Mouse (Mus musculus): Measurements from ENCODE around the gene 1700020D05Rik. TPM values are rescaled to one million over a fixed set of nuclear protein-coding genes. Genes with fewer than 3 reads are reported as not detected.

Gene 1700020D05Rik
- polyA plus RNA-seq, 1 experiment: 1.5 TPM

GRCm38 (mm10) chr19:5459896-5460295, 43.7 kb downstream of the 1700020D05Rik start:
- H3K27ac ChIP-seq (ENCODE audit: insufficient read depth, low read length): no peak overlapping the region

GRCm38 (mm10) chr19:5459019-5459418, 44.6 kb downstream of the 1700020D05Rik start:
- no peak for DNase-seq (ENCODE audit: low read depth in 1 of 2, low spot score in 2 of 2)
- WGBS: 77% methylated on average over 7 of the region's 7 CpGs
- Histone ChIP-seq H3K27ac (ENCODE audit: insufficient read depth, low read length) (no peak overlapping the region), H3K27me3 (ENCODE audit: control insufficient read depth, insufficient read depth, low read length) (no peaks in the 10 kb centered on the region), H3K36me3 (ENCODE audit: control insufficient read depth, insufficient read depth, low read length) (peaks cover 5% of the 10 kb centered on the region), H3K4me3 (ENCODE audit: extremely low read depth, insufficient read depth, insufficient read length) (no peak overlapping the region), H3K4me1 (ENCODE audit: control insufficient read depth, insufficient read depth, insufficient read length) (peaks cover 14% of the 10 kb centered on the region)
- TF ChIP-seq POLR2A (IDR thresholded peaks at IDR 0.05; ENCODE audit: low read depth, low read length) (no peak), CTCF (IDR thresholded peaks at IDR 0.05; ENCODE audit: extremely low read depth, insufficient read depth, insufficient read length, insufficient replicate concordance) (no peak)

More at GRCm38 (mm10) chr19:5459896-5460295, 43.7 kb downstream of the 1700020D05Rik start:
- Histone ChIP-seq H3K27me3 (ENCODE audit: control insufficient read depth, insufficient read depth, low read length) (no peaks in the 10 kb centered on the region), H3K4me3 (ENCODE audit: extremely low read depth, insufficient read depth, insufficient read length) (no peak overlapping the region), H3K4me1 (ENCODE audit: control insufficient read depth, insufficient read depth, insufficient read length) (peaks cover 14% of the 10 kb centered on the region), H3K36me3 (ENCODE audit: control insufficient read depth, insufficient read depth, low read length) (peaks cover 10% of the 10 kb centered on the region)
- no peak for TF ChIP-seq CTCF (IDR thresholded peaks at IDR 0.05; ENCODE audit: extremely low read depth, insufficient read depth, insufficient read length, insufficient replicate concordance)
- TF ChIP-seq POLR2A (IDR thresholded peaks at IDR 0.05; ENCODE audit: low read depth, low read length): no peak
- WGBS: 29% methylated on average over 3 of the region's 3 CpGs
- no peak for DNase-seq (ENCODE audit: low read depth in 1 of 2, low spot score in 2 of 2)

GRCm38 (mm10) chr19:5457746-5458442, 45.7 kb downstream of the 1700020D05Rik start, which contains the start of gene Ccdc85b:
TSS of gene Ccdc85b (minus strand) at chr19:5457894.
- H3K4me1 ChIP-seq (ENCODE audit: control insufficient read depth, insufficient read depth, insufficient read length): peaks cover 14% of the 10 kb centered on the region
- no peaks in the 10 kb centered on the region for H3K27me3 ChIP-seq (ENCODE audit: control insufficient read depth, insufficient read depth, low read length)
- WGBS: 7% methylated on average over 14 of the region's 14 CpGs
- TF ChIP-seq POLR2A (IDR thresholded peaks at IDR 0.05; ENCODE audit: low read depth, low read length): no peak
- TF ChIP-seq CTCF (IDR thresholded peaks at IDR 0.05; ENCODE audit: extremely low read depth, insufficient read depth, insufficient read length, insufficient replicate concordance): no peak
- H3K27ac ChIP-seq (ENCODE audit: insufficient read depth, low read length): peak within 1 kb of the TSS; percentile 95
- peak within 1 kb of the TSS; percentile 98 for H3K4me3 ChIP-seq (ENCODE audit: extremely low read depth, insufficient read depth, insufficient read length)
- H3K36me3 ChIP-seq (ENCODE audit: control insufficient read depth, insufficient read depth, low read length): peaks cover 2% of the 10 kb centered on the region
- DNase-seq (ENCODE audit: low read depth in 1 of 2, low spot score in 2 of 2): no peak

- Histone ChIP-seq H3K36me3 (ENCODE audit: control insufficient read depth, insufficient read depth, low read length) (no peaks in the 10 kb centered on the region; the same call in 1 of the 2 replicates), H3K4me1 (ENCODE audit: control insufficient read depth, insufficient read depth, insufficient read length) (peaks cover 14% of the 10 kb centered on the region), H3K4me3 (ENCODE audit: extremely low read depth, insufficient read depth, insufficient read length) (peak overlapping the region; percentile 98), H3K27ac (ENCODE audit: insufficient read depth, low read length) (peak overlapping the region; percentile 95), H3K27me3 (ENCODE audit: control insufficient read depth, insufficient read depth, low read length) (no peaks in the 10 kb centered on the region)
- DNase-seq (ENCODE audit: low read depth in 1 of 2, low spot score in 2 of 2): peak; percentile 78 to 92
- under 1% methylated on average over 68 of the region's 70 CpGs for WGBS
- peak; percentile 75 for TF ChIP-seq POLR2A (IDR thresholded peaks at IDR 0.05; ENCODE audit: low read depth, low read length)
- no peak for TF ChIP-seq CTCF (IDR thresholded peaks at IDR 0.05; ENCODE audit: extremely low read depth, insufficient read depth, insufficient read length, insufficient replicate concordance)
These were observed 46.5 kb downstream of the 1700020D05Rik start for GRCm38 (mm10) chr19:5456922-5457745.

- TF ChIP-seq CTCF (IDR thresholded peaks at IDR 0.05; ENCODE audit: extremely low read depth, insufficient read depth, insufficient read length, insufficient replicate concordance) (no peak), POLR2A (IDR thresholded peaks at IDR 0.05; ENCODE audit: low read depth, low read length) (no peak)
- no peaks in the 10 kb centered on the region for H3K27me3 ChIP-seq (ENCODE audit: control insufficient read depth, insufficient read depth, low read length)
- H3K36me3 ChIP-seq (ENCODE audit: control insufficient read depth, insufficient read depth, low read length): no peaks in the 10 kb centered on the region; the same call in 1 of the 2 replicates
- 4% methylated on average over 26 of the region's 26 CpGs for WGBS
- no peak for DNase-seq (ENCODE audit: low read depth in 1 of 2, low spot score in 2 of 2)
- H3K4me1 ChIP-seq (ENCODE audit: control insufficient read depth, insufficient read depth, insufficient read length): peaks cover 14% of the 10 kb centered on the region
- H3K4me3 ChIP-seq (ENCODE audit: extremely low read depth, insufficient read depth, insufficient read length): peak overlapping the region; percentile 98
- H3K27ac ChIP-seq (ENCODE audit: insufficient read depth, low read length): peak overlapping the region; percentile 95
These were observed 47.2 kb downstream of the 1700020D05Rik start for GRCm38 (mm10) chr19:5456241-5456921.

- Histone ChIP-seq H3K4me1 (ENCODE audit: control insufficient read depth, insufficient read depth, insufficient read length) (peaks cover 14% of the 10 kb centered on the region), H3K4me3 (ENCODE audit: extremely low read depth, insufficient read depth, insufficient read length) (no peak overlapping the region)
- 86% methylated on average over 8 of the region's 8 CpGs for WGBS
These were observed 48.0 kb downstream of the 1700020D05Rik start for GRCm38 (mm10) chr19:5455568-5455967.

More at GRCm38 (mm10) chr19:5455568-5455967, 48.0 kb downstream of the 1700020D05Rik start:
- TF ChIP-seq POLR2A (IDR thresholded peaks at IDR 0.05; ENCODE audit: low read depth, low read length) (no peak), CTCF (IDR thresholded peaks at IDR 0.05; ENCODE audit: extremely low read depth, insufficient read depth, insufficient read length, insufficient replicate concordance) (no peak)
- Histone ChIP-seq H3K36me3 (ENCODE audit: control insufficient read depth, insufficient read depth, low read length) (no peaks in the 10 kb centered on the region; the same call in 1 of the 2 replicates), H3K27me3 (ENCODE audit: control insufficient read depth, insufficient read depth, low read length) (no peaks in the 10 kb centered on the region), H3K27ac (ENCODE audit: insufficient read depth, low read length) (no peak overlapping the region)
- no peak for DNase-seq (ENCODE audit: low read depth in 1 of 2, low spot score in 2 of 2)

Measured in spleen, adult 2 months (tissue).